Mouse (Mus musculus): Measurements from ENCODE around the gene Krtap3-1. TPM values are rescaled to one million over a fixed set of nuclear protein-coding genes. Genes with fewer than 3 reads are reported as not detected.

Gene Krtap3-1
- polyA plus RNA-seq, 1 experiment from 2014 or later = not detected

GRCm38 (mm10) chr11:99581564-99581963 is 15.1 kb upstream of the Krtap3-1 start:
- Histone ChIP-seq H3K4me3 (replicated peaks; ENCODE audit: low read depth, low read length) (no peak overlapping the region), H3K9ac (replicated peaks; ENCODE audit: low read length) (no peak overlapping the region), H3K4me2 (ENCODE audit: low read length) (no peak overlapping the region), H3K27ac (replicated peaks; ENCODE audit: low read depth, low read length) (no peak overlapping the region), H3K36me3 (ENCODE audit: control insufficient read depth, insufficient read depth, low read length) (no peaks in the 10 kb centered on the region), H3K9me3 (ENCODE audit: control insufficient read depth, low read length) (no peaks in the 10 kb centered on the region), H3K4me1 (ENCODE audit: control insufficient read depth, insufficient read depth, low read length) (no peaks in the 10 kb centered on the region), H3K27me3 (ENCODE audit: control insufficient read depth, insufficient read depth, low read length) (no peaks in the 10 kb centered on the region)
- ATAC-seq (ENCODE audit: low FRiP score, low TSS enrichment) (no peak), DNase-seq (no peak)
- 90% methylated on average over 6 of the region's 6 CpGs for WGBS

- WGBS = 94% methylated on average over 5 of the region's 5 CpGs
- Histone ChIP-seq H3K9me3 (ENCODE audit: control insufficient read depth, low read length) (no peaks in the 10 kb centered on the region), H3K27ac (replicated peaks; ENCODE audit: low read depth, low read length) (no peak overlapping the region), H3K4me3 (replicated peaks; ENCODE audit: low read depth, low read length) (no peak overlapping the region), H3K4me2 (ENCODE audit: low read length) (no peak overlapping the region), H3K9ac (replicated peaks; ENCODE audit: low read length) (no peak overlapping the region), H3K4me1 (ENCODE audit: control insufficient read depth, insufficient read depth, low read length) (no peaks in the 10 kb centered on the region), H3K27me3 (ENCODE audit: control insufficient read depth, insufficient read depth, low read length) (no peaks in the 10 kb centered on the region), H3K36me3 (ENCODE audit: control insufficient read depth, insufficient read depth, low read length) (no peaks in the 10 kb centered on the region)
- DNase-seq = no peak
- ATAC-seq (ENCODE audit: low FRiP score, low TSS enrichment) = no peak
Measured at GRCm38 (mm10) chr11:99581051-99581450, 14.6 kb upstream of the Krtap3-1 start.

DNA sequence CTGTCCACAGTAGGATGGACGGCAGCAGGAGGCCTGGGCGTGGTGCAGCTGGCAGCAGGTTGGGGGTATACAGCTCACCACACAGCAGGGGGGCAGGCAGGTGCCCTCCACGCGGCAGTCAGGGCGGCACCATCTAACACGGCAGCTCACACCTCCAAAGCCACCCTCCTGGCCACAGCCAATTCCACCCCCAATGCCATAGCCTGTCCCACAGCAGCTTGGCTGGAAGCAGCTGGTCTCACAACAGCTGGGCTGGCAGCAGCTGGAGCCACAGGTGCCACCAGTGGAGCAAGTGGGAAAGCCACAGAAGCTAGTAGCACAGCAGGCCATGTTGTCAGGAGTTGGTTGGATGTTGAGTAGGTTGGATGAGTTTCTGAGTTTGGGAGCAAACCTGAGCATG is 14.2 kb upstream of the Krtap3-1 start, which contains the start of gene Krtap1-5:
Gene Krtap1-5, minus strand, starts transcription at position 381 of the 400 bp plus-strand sequence.
- DNase-seq (no peak), ATAC-seq (ENCODE audit: low FRiP score, low TSS enrichment) (no peak)
- Histone ChIP-seq H3K9ac (replicated peaks; ENCODE audit: low read length) (no peak within 1 kb of the TSS), H3K4me3 (replicated peaks; ENCODE audit: low read depth, low read length) (no peak within 1 kb of the TSS), H3K27ac (replicated peaks; ENCODE audit: low read depth, low read length) (no peak within 1 kb of the TSS), H3K4me2 (ENCODE audit: low read length) (no peak within 1 kb of the TSS), H3K9me3 (ENCODE audit: control insufficient read depth, low read length) (no peaks in the 10 kb centered on the region), H3K27me3 (ENCODE audit: control insufficient read depth, insufficient read depth, low read length) (no peaks in the 10 kb centered on the region), H3K4me1 (ENCODE audit: control insufficient read depth, insufficient read depth, low read length) (no peaks in the 10 kb centered on the region), H3K36me3 (ENCODE audit: control insufficient read depth, insufficient read depth, low read length) (no peaks in the 10 kb centered on the region)
- 92% methylated on average over 6 of the region's 6 CpGs for whole genome bisulfite sequencing

GRCm38 (mm10) chr11:99574106-99574505 is 7.7 kb upstream of the Krtap3-1 start:
- Histone ChIP-seq H3K4me1 (ENCODE audit: control insufficient read depth, insufficient read depth, low read length) (no peaks in the 10 kb centered on the region), H3K27ac (replicated peaks; ENCODE audit: low read depth, low read length) (no peak overlapping the region), H3K4me2 (ENCODE audit: low read length) (peak overlapping the region; percentile 45), H3K36me3 (ENCODE audit: control insufficient read depth, insufficient read depth, low read length) (no peaks in the 10 kb centered on the region), H3K9me3 (ENCODE audit: control insufficient read depth, low read length) (no peaks in the 10 kb centered on the region), H3K4me3 (replicated peaks; ENCODE audit: low read depth, low read length) (no peak overlapping the region), H3K27me3 (ENCODE audit: control insufficient read depth, insufficient read depth, low read length) (no peaks in the 10 kb centered on the region), H3K9ac (replicated peaks; ENCODE audit: low read length) (0 out of 2 replicates have a peak overlapping the region, but pooled peaks have one; percentile 21)
- 2% methylated on average over 7 of the region's 7 CpGs for WGBS
- peak; percentile 89 for DNase-seq
- no peak; the same call in 1 of the 2 replicates for ATAC-seq (ENCODE audit: low FRiP score, low TSS enrichment)

DNA sequence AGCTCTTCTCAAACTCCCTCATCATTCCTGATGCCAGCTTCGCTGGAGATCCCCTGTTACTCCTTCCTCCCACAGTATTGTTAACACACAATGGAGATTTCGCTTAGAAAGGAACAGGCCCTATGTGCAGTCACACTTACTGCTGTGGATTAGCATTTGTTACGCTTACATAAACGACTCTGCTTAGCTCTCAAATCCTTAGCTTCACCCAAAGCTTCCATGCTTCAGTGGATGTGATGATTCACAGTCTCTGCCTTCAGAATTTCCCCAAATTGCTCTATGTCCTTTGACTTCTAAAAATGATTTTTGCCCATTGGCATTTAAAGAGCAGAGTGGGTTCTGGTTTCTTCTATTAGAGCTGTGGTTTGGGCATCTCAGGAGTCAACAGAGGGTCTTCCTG is 6.7 kb upstream of the Krtap3-1 start:
- DNase-seq (peak; percentile 2), ATAC-seq (ENCODE audit: low FRiP score, low TSS enrichment) (no peak)
- H3K4me2 ChIP-seq (ENCODE audit: low read length) = no peak overlapping the region
- H3K4me3 ChIP-seq (replicated peaks; ENCODE audit: low read depth, low read length) = no peak overlapping the region
- 4% methylated on average over 4 of the region's 4 CpGs for WGBS
- H3K4me1 ChIP-seq (ENCODE audit: control insufficient read depth, insufficient read depth, low read length) = no peaks in the 10 kb centered on the region
- no peak overlapping the region for H3K27ac ChIP-seq (replicated peaks; ENCODE audit: low read depth, low read length)
- no peaks in the 10 kb centered on the region for H3K9me3 ChIP-seq (ENCODE audit: control insufficient read depth, low read length)
- H3K27me3 ChIP-seq (ENCODE audit: control insufficient read depth, insufficient read depth, low read length) = no peaks in the 10 kb centered on the region
- H3K9ac ChIP-seq (replicated peaks; ENCODE audit: low read length) = no peak overlapping the region
- no peaks in the 10 kb centered on the region for H3K36me3 ChIP-seq (ENCODE audit: control insufficient read depth, insufficient read depth, low read length)

DNA sequence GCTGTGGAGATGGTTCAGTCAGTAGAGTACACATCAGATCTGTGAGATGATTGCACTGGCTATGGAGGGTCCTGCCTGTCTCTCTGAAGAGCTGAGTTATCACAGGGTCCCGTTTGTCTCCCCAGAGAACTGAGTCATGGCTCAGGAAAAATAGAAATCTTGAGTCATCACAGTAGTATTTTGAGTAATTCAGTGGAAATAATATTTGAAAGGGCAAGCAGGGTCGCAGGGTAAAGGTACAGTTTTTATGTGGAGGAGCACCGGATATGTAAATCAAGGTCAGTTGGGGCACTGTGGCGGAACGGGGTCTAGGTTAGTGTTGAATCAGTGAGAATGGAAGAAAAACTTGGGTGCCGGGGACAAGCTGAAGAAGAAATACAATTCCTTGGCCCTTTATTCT is 3.9 kb downstream of the Krtap3-1 start:
- Histone ChIP-seq H3K27me3 (ENCODE audit: control insufficient read depth, insufficient read depth, low read length) (no peaks in the 10 kb centered on the region), H3K36me3 (ENCODE audit: control insufficient read depth, insufficient read depth, low read length) (no peaks in the 10 kb centered on the region), H3K4me2 (ENCODE audit: low read length) (no peak overlapping the region), H3K9me3 (ENCODE audit: control insufficient read depth, low read length) (no peaks in the 10 kb centered on the region), H3K9ac (replicated peaks; ENCODE audit: low read length) (no peak overlapping the region), H3K27ac (replicated peaks; ENCODE audit: low read depth, low read length) (no peak overlapping the region), H3K4me3 (replicated peaks; ENCODE audit: low read depth, low read length) (no peak overlapping the region), H3K4me1 (ENCODE audit: control insufficient read depth, insufficient read depth, low read length) (no peaks in the 10 kb centered on the region)
- ATAC-seq (ENCODE audit: low FRiP score, low TSS enrichment) (no peak), DNase-seq (no peak)
- WGBS = 84% methylated on average over 6 of the region's 6 CpGs

GRCm38 (mm10) chr11:99559366-99559765 is 7.1 kb downstream of the Krtap3-1 start, which contains the start of gene Gm11939:
TSS of gene Gm11939 (minus strand) at chr11:99559466.
- no peak for DNase-seq
- no peaks in the 10 kb centered on the region for H3K4me1 ChIP-seq (ENCODE audit: control insufficient read depth, insufficient read depth, low read length)
- no peak within 1 kb of the TSS for H3K27ac ChIP-seq (replicated peaks; ENCODE audit: low read depth, low read length)
- ATAC-seq (ENCODE audit: low FRiP score, low TSS enrichment) = no peak
- no peaks in the 10 kb centered on the region for H3K36me3 ChIP-seq (ENCODE audit: control insufficient read depth, insufficient read depth, low read length)
- WGBS = 91% methylated on average over 9 of the region's 9 CpGs
- no peak within 1 kb of the TSS for H3K4me3 ChIP-seq (replicated peaks; ENCODE audit: low read depth, low read length)
- H3K9ac ChIP-seq (replicated peaks; ENCODE audit: low read length) = no peak within 1 kb of the TSS
- no peaks in the 10 kb centered on the region for H3K9me3 ChIP-seq (ENCODE audit: control insufficient read depth, low read length)
- H3K27me3 ChIP-seq (ENCODE audit: control insufficient read depth, insufficient read depth, low read length) = no peaks in the 10 kb centered on the region
- H3K4me2 ChIP-seq (ENCODE audit: low read length) = no peak within 1 kb of the TSS

GRCm38 (mm10) chr11:99557976-99558745 is 8.3 kb downstream of the Krtap3-1 start:
- WGBS = 85% methylated on average over 3 of the region's 3 CpGs
- ATAC-seq (ENCODE audit: low FRiP score, low TSS enrichment) (no peak), DNase-seq (no peak)
- Histone ChIP-seq H3K4me1 (ENCODE audit: control insufficient read depth, insufficient read depth, low read length) (no peaks in the 10 kb centered on the region), H3K4me2 (ENCODE audit: low read length) (no peak overlapping the region), H3K9ac (replicated peaks; ENCODE audit: low read length) (no peak overlapping the region), H3K36me3 (ENCODE audit: control insufficient read depth, insufficient read depth, low read length) (no peaks in the 10 kb centered on the region), H3K9me3 (ENCODE audit: control insufficient read depth, low read length) (no peaks in the 10 kb centered on the region), H3K27ac (replicated peaks; ENCODE audit: low read depth, low read length) (no peak overlapping the region), H3K27me3 (ENCODE audit: control insufficient read depth, insufficient read depth, low read length) (no peaks in the 10 kb centered on the region), H3K4me3 (replicated peaks; ENCODE audit: low read depth, low read length) (no peak overlapping the region)

GRCm38 (mm10) chr11:99556753-99557152 is 9.7 kb downstream of the Krtap3-1 start, which contains the start of gene Krtap3-2:
TSS of gene Krtap3-2 (minus strand) at chr11:99556853.
- no peak for DNase-seq
- no peak within 1 kb of the TSS for H3K9ac ChIP-seq (replicated peaks; ENCODE audit: low read length)
- H3K36me3 ChIP-seq (ENCODE audit: control insufficient read depth, insufficient read depth, low read length) = no peaks in the 10 kb centered on the region
- H3K27ac ChIP-seq (replicated peaks; ENCODE audit: low read depth, low read length) = no peak within 1 kb of the TSS
- H3K27me3 ChIP-seq (ENCODE audit: control insufficient read depth, insufficient read depth, low read length) = no peaks in the 10 kb centered on the region
- no peaks in the 10 kb centered on the region for H3K4me1 ChIP-seq (ENCODE audit: control insufficient read depth, insufficient read depth, low read length)
- ATAC-seq (ENCODE audit: low FRiP score, low TSS enrichment) = no peak
- no peak within 1 kb of the TSS for H3K4me2 ChIP-seq (ENCODE audit: low read length)
- WGBS = 81% methylated on average over 2 of the region's 2 CpGs
- H3K9me3 ChIP-seq (ENCODE audit: control insufficient read depth, low read length) = no peaks in the 10 kb centered on the region
- H3K4me3 ChIP-seq (replicated peaks; ENCODE audit: low read depth, low read length) = no peak within 1 kb of the TSS
